Mouse (Mus musculus) erythroblast, embryonic 14.5 days (primary cell): ENCODE data around the gene Olfr71.

Experiments
- GATA1 ChIP-seq: IDR thresholded peaks from 2 replicates; pipeline ENCODE4 v1.6.1; 2012; ENCODE audit warnings: low read length, inconsistent platforms, mixed read lengths
- TAL1 ChIP-seq: IDR thresholded peaks from 3 replicates; pipeline ENCODE4 v1.6.1; 2012; ENCODE audit warnings: low read length, inconsistent platforms, mixed read lengths

- TF ChIP-seq GATA1 (no peak), TAL1 (no peak)
These were observed 18.5 kb upstream of the Olfr71 start for GRCm38 (mm10) chr4:43728576-43728954.
